Mouse (Mus musculus) myocyte (in vitro differentiated cells): ENCODE data around the gene Car5a. TPM values are rescaled to one million over a fixed set of nuclear protein-coding genes. Genes with fewer than 3 reads are reported as not detected.
A peak's percentile ranks its signal among the peaks of the same experiment; 100 is the strongest.

Experiments
- H3K27me3 ChIP-seq: one replicate; pipeline ENCODE4 v1.6.1; 2011; ENCODE audit not compliant: control insufficient read depth, insufficient read depth, insufficient read length
- H3K36me3 ChIP-seq: one replicate; pipeline ENCODE4 v1.6.1; 2011; ENCODE audit not compliant: control insufficient read depth, insufficient read depth
- H3K4me2 ChIP-seq: one replicate; pipeline ENCODE4 v1.6.1; 2011; ENCODE audit warnings: low read depth, control low read depth
- H3K4me3 ChIP-seq: one replicate; pipeline ENCODE4 v1.5.1; 2011; ENCODE audit warnings: mild to moderate bottlenecking, control low read depth, moderate library complexity
- H3K79me2 ChIP-seq: one replicate; pipeline ENCODE4 v1.6.1; 2011; ENCODE audit not compliant: control insufficient read depth, insufficient read depth
- H3ac ChIP-seq: one replicate; pipeline ENCODE4 v1.6.1; 2011; ENCODE audit not compliant: control insufficient read depth, insufficient read length
- CEBPB ChIP-seq: IDR thresholded peaks from 2 replicates; pipeline ENCODE4 v1.6.1; 2011; ENCODE audit warnings: mild to moderate bottlenecking, moderate library complexity; ENCODE audit not compliant: poor library complexity, insufficient read depth, severe bottlenecking
- E2F4 ChIP-seq: IDR thresholded peaks from one replicate; pipeline ENCODE4 v1.6.1; 2011; ENCODE audit warnings: mild to moderate bottlenecking, control low read depth, moderate library complexity; ENCODE audit not compliant: insufficient read depth
- MAX ChIP-seq: IDR thresholded peaks from one replicate; pipeline ENCODE4 v1.6.1; 2011; ENCODE audit warnings: low read depth, mild to moderate bottlenecking, control low read depth
- MYOD1 ChIP-seq, 3 experiments: IDR thresholded peaks; one replicate each; pipeline ENCODE4 v1.6.1; 2011; ENCODE audit warnings: control low read depth in 2 of 3, low read depth in 2 of 3, mild to moderate bottlenecking in 2 of 3, moderate library complexity in 1 of 3; ENCODE audit not compliant: insufficient read length in 2 of 3, control insufficient read depth in 1 of 3
- MYOG ChIP-seq, 3 experiments: IDR thresholded peaks; one replicate each; pipeline ENCODE4 v1.6.1; 2011; ENCODE audit warnings: control low read depth in 2 of 3, low read depth in 2 of 3, mild to moderate bottlenecking in 2 of 3; ENCODE audit not compliant: insufficient read length in 2 of 3, control insufficient read depth in 1 of 3, insufficient read depth in 1 of 3
- POLR2A ChIP-seq: IDR thresholded peaks from one replicate; pipeline ENCODE4 v1.6.1; 2011; ENCODE audit warnings: low read depth, mild to moderate bottlenecking, control low read depth, moderate library complexity; ENCODE audit not compliant: insufficient read length
- POLR2AphosphoS2 ChIP-seq: IDR thresholded peaks from one replicate; pipeline ENCODE4 v1.6.1; 2011; ENCODE audit warnings: low read depth, control low read depth; ENCODE audit not compliant: insufficient read length
- REST ChIP-seq: IDR thresholded peaks from one replicate; pipeline ENCODE4 v1.6.1; 2011; ENCODE audit warnings: mild to moderate bottlenecking, control low read depth, moderate library complexity; ENCODE audit not compliant: insufficient read depth, insufficient read length
- SRF ChIP-seq: IDR thresholded peaks from one replicate; pipeline ENCODE4 v1.6.1; 2011; ENCODE audit warnings: low read depth; ENCODE audit not compliant: control insufficient read depth, insufficient read length
- TCF12 ChIP-seq: IDR thresholded peaks from one replicate; pipeline ENCODE4 v1.6.1; 2011; ENCODE audit warnings: mild to moderate bottlenecking, control low read depth; ENCODE audit not compliant: poor library complexity, insufficient read depth, severe bottlenecking
- TCF3 ChIP-seq: IDR thresholded peaks from one replicate; pipeline ENCODE4 v1.6.1; 2011; ENCODE audit warnings: low read depth, control low read depth; ENCODE audit not compliant: insufficient read length
- USF1 ChIP-seq: IDR thresholded peaks from one replicate; pipeline ENCODE4 v1.6.1; 2011; ENCODE audit warnings: low read depth, mild to moderate bottlenecking, control low read depth, moderate library complexity
- polyA plus RNA-seq: library from polyadenylated mRNA; unstranded; fragments of >200 nt; fragmentation: generic; extraction: Trizol; gene quantifications from one replicate; pipeline ENCODE4 v1.2.1, GENCODE M21; 2012; ENCODE audit warnings: missing spikeins

The Car5a gene
- polyA plus RNA-seq, 1 experiment = not detected

- Histone ChIP-seq H3K36me3 (peaks cover 36% of the 10 kb centered on the region), H3K79me2 (peaks cover 85% of the 10 kb centered on the region), H3ac (peak overlapping the region; percentile 18), H3K4me2 (peak overlapping the region; percentile 96), H3K27me3 (no peaks in the 10 kb centered on the region), H3K4me3 (peak overlapping the region; percentile 11)
- TF ChIP-seq E2F4 = no peak
- peak in 2 of 3 experiments; percentile 9 to 70 for TF ChIP-seq MYOG (IDR thresholded peaks at IDR 0.05; ENCODE audit: control insufficient read depth in 1 of 3, insufficient read depth in 1 of 3, insufficient read length in 2 of 3, low read depth in 2 of 3)
- TF ChIP-seq TCF12 = no peak
- peak in 1 of 3 experiments; percentile 41 for TF ChIP-seq MYOD1 (IDR thresholded peaks at IDR 0.05; ENCODE audit: control insufficient read depth in 1 of 3, insufficient read length in 2 of 3, low read depth in 2 of 3)
- peak; percentile 66 for TF ChIP-seq POLR2AphosphoS2
- peak; percentile 42 for TF ChIP-seq POLR2A
Observed at GRCm38 (mm10) chr8:121897871-121898381, 46.8 kb downstream of the Car5a start.

- H3K27me3 ChIP-seq = no peaks in the 10 kb centered on the region
- H3K4me3 ChIP-seq = peak overlapping the region; percentile 11
- peak overlapping the region; percentile 18 for H3ac ChIP-seq
- peaks cover 85% of the 10 kb centered on the region for H3K79me2 ChIP-seq
- no peak for TF ChIP-seq MAX
- TF ChIP-seq MYOD1 (IDR thresholded peaks at IDR 0.05; ENCODE audit: control insufficient read depth in 1 of 3, insufficient read length in 2 of 3, low read depth in 2 of 3) = peak in 2 of 3 experiments; percentile 14 to 28
- no peak for TF ChIP-seq USF1
- TF ChIP-seq MYOG (IDR thresholded peaks at IDR 0.05; ENCODE audit: control insufficient read depth in 1 of 3, insufficient read depth in 1 of 3, insufficient read length in 2 of 3, low read depth in 2 of 3) = peak in 1 of 3 experiments; percentile 40
- peak overlapping the region; percentile 96 for H3K4me2 ChIP-seq
- H3K36me3 ChIP-seq = peaks cover 43% of the 10 kb centered on the region
Observed at GRCm38 (mm10) chr8:121897205-121897604, 47.5 kb downstream of the Car5a start.

- Histone ChIP-seq H3K36me3 (peaks cover 48% of the 10 kb centered on the region), H3K27me3 (no peaks in the 10 kb centered on the region), H3K4me3 (no peak overlapping the region), H3K4me2 (peak overlapping the region; percentile 96), H3K79me2 (peaks cover 91% of the 10 kb centered on the region), H3ac (no peak overlapping the region)
- TF ChIP-seq POLR2AphosphoS2 = peak; percentile 14
- no peak for TF ChIP-seq E2F4
- peak; percentile 41 for TF ChIP-seq POLR2A
- TF ChIP-seq CEBPB = no peak
Observed at GRCm38 (mm10) chr8:121896476-121897145, 48.1 kb downstream of the Car5a start.

GRCm38 (mm10) chr8:121895910-121896309 lies 48.8 kb downstream of the Car5a start:
- H3K36me3 ChIP-seq = peaks cover 43% of the 10 kb centered on the region
- no peak overlapping the region for H3K4me2 ChIP-seq
- no peak overlapping the region for H3K4me3 ChIP-seq
- H3K27me3 ChIP-seq = no peaks in the 10 kb centered on the region
- H3K79me2 ChIP-seq = peaks cover 87% of the 10 kb centered on the region
- TF ChIP-seq MYOG (IDR thresholded peaks at IDR 0.05; ENCODE audit: control insufficient read depth in 1 of 3, insufficient read depth in 1 of 3, insufficient read length in 2 of 3, low read depth in 2 of 3) = no peak
- peak; percentile 3 for TF ChIP-seq POLR2AphosphoS2
- no peak overlapping the region for H3ac ChIP-seq

- peaks cover 81% of the 10 kb centered on the region for H3K79me2 ChIP-seq
- TF ChIP-seq SRF (no peak), MYOG (IDR thresholded peaks at IDR 0.05; ENCODE audit: control insufficient read depth in 1 of 3, insufficient read depth in 1 of 3, insufficient read length in 2 of 3, low read depth in 2 of 3) (no peak), E2F4 (no peak), POLR2AphosphoS2 (no peak), POLR2A (no peak), MYOD1 (IDR thresholded peaks at IDR 0.05; ENCODE audit: control insufficient read depth in 1 of 3, insufficient read length in 2 of 3, low read depth in 2 of 3) (no peak), TCF12 (no peak), REST (no peak), USF1 (no peak), CEBPB (no peak), MAX (no peak), TCF3 (no peak)
- H3K27me3 ChIP-seq = no peaks in the 10 kb centered on the region
- no peak overlapping the region for H3K4me3 ChIP-seq
- no peak overlapping the region for H3K4me2 ChIP-seq
- peaks cover 55% of the 10 kb centered on the region for H3K36me3 ChIP-seq
- no peak overlapping the region for H3ac ChIP-seq
Observed at GRCm38 (mm10) chr8:121892875-121893274, 51.8 kb downstream of the Car5a start.
